Mouse (Mus musculus) right cerebral cortex, postnatal 36 days (tissue): ENCODE results near the gene Nkain1.

Experiments
- DNase-seq, 2 experiments: peaks; one replicate each; pipeline ENCODE4 v3.0.0; 2022; ENCODE audit warnings: low spot score in 2 of 2, mixed read lengths in 1 of 2

Nkain1 gene

GRCm38 (mm10) chr4:130550511-130550910 lies 23.5 kb downstream of the Nkain1 start:
- no peak for DNase-seq

- DNase-seq, result no peak
Observed at GRCm38 (mm10) chr4:130549189-130549588, 24.8 kb downstream of the Nkain1 start.

- no peak for DNase-seq
Observed at GRCm38 (mm10) chr4:130546798-130547562, 27.0 kb downstream of the Nkain1 start.

- DNase-seq, result no peak
Observed at GRCm38 (mm10) chr4:130544392-130544791, 29.6 kb downstream of the Nkain1 start.

GRCm38 (mm10) chr4:130543121-130543520 lies 30.9 kb downstream of the Nkain1 start:
- no peak for DNase-seq

- DNase-seq, result no peak
Observed at GRCm38 (mm10) chr4:130540831-130541230, 33.1 kb downstream of the Nkain1 start.

- DNase-seq, result no peak
Observed at GRCm38 (mm10) chr4:130539706-130540105, 34.3 kb downstream of the Nkain1 start.

- DNase-seq, result no peak
Observed at GRCm38 (mm10) chr4:130539053-130539452, 34.9 kb downstream of the Nkain1 start.

GRCm38 (mm10) chr4:130537371-130537770 lies 36.6 kb downstream of the Nkain1 start:
- no peak for DNase-seq

- no peak for DNase-seq
Observed at GRCm38 (mm10) chr4:130535789-130536188, 38.2 kb downstream of the Nkain1 start.

GRCm38 (mm10) chr4:130533975-130534374 lies 40.0 kb downstream of the Nkain1 start:
- DNase-seq, result peak; percentile 78 to 85

GRCm38 (mm10) chr4:130532347-130532746 lies 41.6 kb downstream of the Nkain1 start:
- DNase-seq, result no peak

- peak in 1 of 2 experiments; percentile 49 for DNase-seq
Observed at GRCm38 (mm10) chr4:130531645-130532280, 42.2 kb downstream of the Nkain1 start.

- no peak for DNase-seq
Observed at GRCm38 (mm10) chr4:130527804-130528203, 46.2 kb downstream of the Nkain1 start.

GRCm38 (mm10) chr4:130525041-130525440 lies 48.9 kb downstream of the Nkain1 start:
- no peak for DNase-seq

GRCm38 (mm10) chr4:130521466-130521865 lies 52.5 kb downstream of the Nkain1 start:
- no peak for DNase-seq

GRCm38 (mm10) chr4:130520482-130520851 lies 53.5 kb downstream of the Nkain1 start:
- no peak for DNase-seq

GRCm38 (mm10) chr4:130519567-130520481 lies 54.1 kb downstream of the Nkain1 start:
- DNase-seq, result peak; percentile 85 to 86

GRCm38 (mm10) chr4:130516490-130516889 lies 57.5 kb downstream of the Nkain1 start:
- no peak for DNase-seq
